Mouse (Mus musculus) spleen, adult 12 weeks (tissue): ENCODE measurements at regions not wholly inside any gene's neighbourhood (a gene's known extent, or its start where the extent isn't known, plus 50 kb on each side); places are given as distances from the start of the nearest gene placed in this dataset.

Experiments used
- DNase-seq: peaks from one replicate; pipeline ENCODE4 v3.0.0; 2022; ENCODE audit warnings: low spot score

GRCm38 (mm10) chr15:68635633-68636032 lies 2134.9 kb upstream of the Lrrc6 start:
- no peak for DNase-seq

GRCm38 (mm10) chr15:68626976-68627375 lies 2126.3 kb upstream of the Lrrc6 start:
- DNase-seq: no peak

- DNase-seq: no peak
Observed at GRCm38 (mm10) chr15:68624831-68625230, 2124.1 kb upstream of the Lrrc6 start.

GRCm38 (mm10) chr15:68620417-68621214 lies 2119.9 kb upstream of the Lrrc6 start:
- DNase-seq: no peak

- DNase-seq: no peak
Observed at GRCm38 (mm10) chr15:68606110-68606791, 2105.5 kb upstream of the Lrrc6 start.

GRCm38 (mm10) chr15:68605478-68605877 lies 2104.8 kb upstream of the Lrrc6 start:
- DNase-seq: no peak

GRCm38 (mm10) chr15:68582177-68582576 lies 2081.5 kb upstream of the Lrrc6 start:
- no peak for DNase-seq

- DNase-seq: no peak
Observed at GRCm38 (mm10) chr15:68579486-68579885, 2078.8 kb upstream of the Lrrc6 start.

GRCm38 (mm10) chr15:68560654-68561053 lies 2059.9 kb upstream of the Lrrc6 start:
- DNase-seq: no peak

GRCm38 (mm10) chr15:68556133-68556532 lies 2055.4 kb upstream of the Lrrc6 start:
- DNase-seq: no peak

GRCm38 (mm10) chr15:68536055-68536325 lies 2035.3 kb upstream of the Lrrc6 start:
- DNase-seq: no peak

- DNase-seq: no peak
Observed at GRCm38 (mm10) chr15:68535297-68536054, 2034.8 kb upstream of the Lrrc6 start.

GRCm38 (mm10) chr15:68520759-68521158 lies 2020.0 kb upstream of the Lrrc6 start:
- DNase-seq: no peak

GRCm38 (mm10) chr15:68512431-68512830 lies 2011.7 kb upstream of the Lrrc6 start:
- DNase-seq: no peak

- no peak for DNase-seq
Observed at GRCm38 (mm10) chr15:68508190-68508589, 2007.5 kb upstream of the Lrrc6 start.

- DNase-seq: no peak
Observed at GRCm38 (mm10) chr15:68506093-68506492, 2005.4 kb upstream of the Lrrc6 start.

- DNase-seq: no peak
Observed at GRCm38 (mm10) chr15:68496438-68496837, 1995.7 kb upstream of the Lrrc6 start.

- no peak for DNase-seq
Observed at GRCm38 (mm10) chr15:68484789-68485188, 1984.1 kb upstream of the Lrrc6 start.

- DNase-seq: no peak
Observed at GRCm38 (mm10) chr15:68477745-68478144, 1977.0 kb upstream of the Lrrc6 start.

GRCm38 (mm10) chr15:68471928-68472327 lies 1971.2 kb upstream of the Lrrc6 start:
- no peak for DNase-seq

- no peak for DNase-seq
Observed at GRCm38 (mm10) chr15:68462851-68463250, 1962.1 kb upstream of the Lrrc6 start.

GRCm38 (mm10) chr15:68457239-68457638 lies 1956.5 kb upstream of the Lrrc6 start:
- DNase-seq: no peak

- DNase-seq: no peak
Observed at GRCm38 (mm10) chr15:68451971-68452370, 1951.3 kb upstream of the Lrrc6 start.
